Mouse (Mus musculus): ENCODE results near the gene Mrpl34. TPM values are rescaled to one million over a fixed set of nuclear protein-coding genes. Genes with fewer than 3 reads are reported as not detected.

Gene Mrpl34
- 10 to 100 TPM; 33.7 to 34.1 TPM for total RNA-seq (2023)

DNA sequence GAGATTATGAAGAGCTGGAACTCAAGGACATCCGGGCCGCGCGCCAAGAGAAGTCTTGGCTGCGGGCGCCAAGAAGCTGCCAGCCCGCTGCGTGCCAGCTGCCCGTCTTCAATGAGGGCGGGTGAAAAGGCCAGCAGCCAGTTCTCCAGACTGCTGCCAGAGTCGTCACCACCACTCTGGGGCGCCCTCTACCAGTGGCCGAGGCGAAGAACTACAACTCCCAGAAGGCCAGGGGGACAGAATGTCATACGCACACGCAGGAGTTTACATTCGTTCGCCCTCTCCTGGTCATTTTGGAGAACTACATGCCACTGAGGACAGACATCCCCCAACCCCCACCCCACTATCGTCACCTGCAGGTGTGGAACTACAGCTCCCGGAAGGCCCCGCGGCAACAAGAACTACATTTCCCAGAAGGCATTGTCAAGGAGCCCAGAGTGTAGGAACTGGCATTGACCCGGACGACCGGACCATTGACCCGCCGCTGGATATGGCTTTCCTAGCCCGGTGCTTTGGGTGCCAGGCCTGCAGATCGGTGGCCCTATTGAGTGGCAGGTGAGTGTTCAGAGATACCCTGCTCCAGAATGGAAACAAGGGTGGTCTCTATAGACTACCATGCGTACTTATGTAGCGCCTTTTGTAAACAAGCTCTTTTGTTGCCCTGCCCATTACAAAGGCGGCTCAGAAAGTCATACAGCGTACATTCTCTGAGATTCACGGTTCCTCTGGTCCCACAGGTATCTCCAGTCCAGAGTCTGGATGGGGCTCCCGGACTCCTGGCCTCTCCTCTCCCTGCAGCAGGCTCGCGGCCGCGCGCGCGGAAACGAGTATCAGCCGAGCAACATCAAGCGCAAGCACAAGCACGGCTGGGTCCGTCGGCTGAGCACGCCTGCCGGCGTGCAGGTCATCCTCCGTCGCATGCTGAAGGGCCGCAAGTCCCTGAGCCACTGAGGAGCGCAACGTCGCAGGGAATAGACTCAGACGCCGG is at the start of gene Mrpl34:
Gene Mrpl34, plus strand, starts transcription at position 447 of the 988 bp plus-strand sequence.

GRCm38 (mm10) chr8:71463188-71464033 is 1.3 kb upstream of the Mrpl34 start, which contains the start of gene Abhd8:
TSS of gene Abhd8 (minus strand) at chr8:71463655.

DNA sequence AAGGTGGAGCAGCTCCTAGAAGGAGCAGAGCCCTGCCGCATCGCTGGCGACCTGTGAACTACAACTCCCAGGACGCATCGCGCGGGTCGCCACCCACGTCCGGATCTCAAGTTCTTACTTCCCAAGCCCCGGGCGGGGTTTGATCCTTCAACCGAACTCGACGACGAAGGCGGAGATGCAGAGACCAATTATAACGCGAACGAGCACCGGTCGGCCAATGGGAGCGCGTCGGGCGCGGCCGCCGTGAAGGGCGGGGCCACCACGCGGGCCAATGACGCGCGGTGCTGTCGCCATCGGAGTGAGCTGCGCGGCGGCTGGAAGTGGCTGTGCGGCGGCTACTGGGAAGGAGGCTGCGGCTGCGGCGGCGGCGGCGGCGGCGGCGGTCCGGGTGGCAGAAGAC is 4.2 kb downstream of the Mrpl34 start, which contains the start of gene Dda1:
Gene Dda1, plus strand, starts transcription at position 284 of the 400 bp plus-strand sequence.

DNA sequence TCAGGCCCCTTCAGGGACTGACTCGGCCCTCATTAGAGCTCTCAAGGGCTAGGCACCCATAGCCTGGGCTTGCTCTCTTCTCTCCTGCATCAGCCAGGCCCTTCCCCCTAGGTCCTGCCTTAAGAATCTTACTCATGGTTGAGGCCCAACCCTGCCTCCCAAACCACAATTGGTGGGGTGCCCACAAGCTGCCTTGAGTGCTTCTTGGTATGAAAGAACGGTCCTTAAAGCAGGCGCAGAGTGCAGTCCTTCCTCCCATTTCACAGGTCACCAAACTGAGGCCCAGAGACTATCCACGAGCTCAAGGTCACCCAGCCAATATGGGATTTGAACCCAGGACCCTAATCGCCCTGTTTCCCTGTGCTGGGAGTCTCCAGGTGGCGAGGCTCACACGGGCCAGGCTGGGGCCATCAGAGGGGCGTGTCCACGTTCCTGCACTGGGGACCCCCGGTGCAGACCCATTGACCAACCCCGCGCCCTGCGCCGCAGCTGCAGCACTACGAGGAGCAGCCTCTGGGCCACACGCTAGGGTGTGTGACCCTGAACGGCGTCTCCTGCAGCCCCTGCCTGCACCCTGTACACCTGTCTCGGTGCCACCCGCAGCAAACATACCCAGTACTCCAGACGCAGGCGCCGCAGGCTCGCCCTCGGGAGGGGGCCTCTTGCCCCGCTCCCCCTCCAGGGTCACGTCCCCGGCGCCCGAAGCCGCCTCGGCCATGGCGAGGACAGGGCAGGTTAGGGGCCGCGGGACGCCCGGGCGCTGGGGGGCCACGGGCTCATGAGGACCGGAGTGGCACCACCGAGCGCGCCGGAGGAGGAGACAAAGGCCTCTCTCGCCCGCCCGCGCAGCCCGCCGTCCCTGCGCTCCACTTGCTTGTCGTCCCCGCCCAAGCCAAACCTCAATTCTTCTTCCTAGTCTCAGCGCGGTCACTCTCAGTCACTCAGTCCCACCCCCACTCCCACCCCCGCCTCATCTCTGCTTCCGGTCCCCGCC is 20.7 kb downstream of the Mrpl34 start, which contains the start of gene Ano8:
Gene Ano8, minus strand, starts transcription at position 822 of the 994 bp plus-strand sequence.

GRCm38 (mm10) chr8:71487691-71488445 is 23.1 kb downstream of the Mrpl34 start, which contains the start of gene Gtpbp3:
TSS of gene Gtpbp3 (plus strand) at chr8:71488103.

DNA sequence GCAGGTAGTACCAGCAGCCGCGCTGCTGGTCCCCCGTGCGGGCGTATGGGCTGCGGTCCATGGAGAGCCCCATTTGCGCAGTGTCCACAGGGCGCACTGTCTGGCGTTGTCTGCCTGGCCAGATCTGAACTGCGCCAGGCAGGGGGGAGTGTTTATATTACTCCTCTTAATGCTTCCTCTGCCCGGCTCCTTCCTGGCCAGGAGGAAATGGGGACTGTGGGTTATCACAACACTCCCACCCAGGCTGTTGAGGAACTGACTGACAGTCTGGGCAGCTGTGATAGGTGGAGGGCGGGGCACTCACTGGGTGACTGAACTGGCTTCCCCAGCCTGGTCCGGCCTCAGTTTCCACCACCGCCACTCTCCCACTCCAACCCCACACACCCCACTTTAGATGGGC is 46.9 kb downstream of the Mrpl34 start, which contains the start of gene Plvap:
Gene Plvap, minus strand, starts transcription at position 109 of the 400 bp plus-strand sequence.

Other genes starting within 250 kb of the Mrpl34 start
- 100 to 1,000 TPM; 124 to 131 TPM for gene Myo9b, start 192.2 kb upstream of the Mrpl34 start, total RNA-seq (2023)
- 10 to 100 TPM; 47.8 to 58.5 TPM for gene Haus8, start 192.0 kb upstream of the Mrpl34 start, total RNA-seq (2023)
- gene Use1, start 98.1 kb upstream of the Mrpl34 start, total RNA-seq (2023) = 100 to 1,000 TPM; 149 to 154 TPM
- gene Ocel1, start 93.7 kb upstream of the Mrpl34 start, total RNA-seq (2023) = 10 to 100 TPM; 19.8 to 20.1 TPM
- 1 to 10 TPM; 7.2 to 8.2 TPM for gene Nr2f6, start 83.0 kb upstream of the Mrpl34 start, total RNA-seq (2023)
- gene Ushbp1, start 69.2 kb upstream of the Mrpl34 start, total RNA-seq (2023) = under 1 TPM in 1 of 2 experiments, not detected in 1; 0.39 TPM
- 10 to 100 TPM; 60.0 to 62.4 TPM for gene Babam1, start 68.1 kb upstream of the Mrpl34 start, total RNA-seq (2023)
- 10 to 100 TPM; 18.6 to 22.4 TPM for gene Ankle1, start 58.9 kb upstream of the Mrpl34 start, total RNA-seq (2023)
- gene Abhd8, start 1.3 kb upstream of the Mrpl34 start, total RNA-seq (2023) = 1 to 10 TPM; 4.8 to 5.6 TPM
- gene Dda1, start 4.2 kb downstream of the Mrpl34 start, total RNA-seq (2023) = 10 to 100 TPM; 72.6 to 81.2 TPM
- gene Ano8, start 21.0 kb downstream of the Mrpl34 start, total RNA-seq (2023) = 1 to 10 TPM; 3.4 to 4.5 TPM
- 10 to 100 TPM; 11.0 to 13.3 TPM for gene Gtpbp3, start 23.1 kb downstream of the Mrpl34 start, total RNA-seq (2023)
- under 1 TPM; 0.40 to 0.44 TPM for gene Plvap, start 46.8 kb downstream of the Mrpl34 start, total RNA-seq (2023)
- under 1 TPM; 0.31 to 0.38 TPM for gene Ccdc194, start 60.8 kb downstream of the Mrpl34 start, total RNA-seq (2023)
- gene Bst2, start 72.5 kb downstream of the Mrpl34 start, total RNA-seq (2023) = 10 to 100 TPM; 20.1 to 22.3 TPM
- gene Mvb12a, start 78.0 kb downstream of the Mrpl34 start, total RNA-seq (2023) = 10 to 100 TPM; 27.2 to 31.8 TPM
- under 1 TPM in 1 of 2 experiments, not detected in 1; 0.42 TPM for gene Tmem221, start 93.9 kb downstream of the Mrpl34 start, total RNA-seq (2023)
- not detected for gene Nxnl1, start 101.6 kb downstream of the Mrpl34 start, total RNA-seq (2023)
- 1 to 10 TPM in 1 of 2 experiments, under 1 TPM in 1; 0.88 to 1.3 TPM for gene Slc27a1, start 103.9 kb downstream of the Mrpl34 start, total RNA-seq (2023)
- 10 to 100 TPM; 83.8 to 84.4 TPM for gene Pgls, start 127.2 kb downstream of the Mrpl34 start, total RNA-seq (2023)
- 1 to 10 TPM; 5.6 to 7.0 TPM for gene Fam129c, start 132.7 kb downstream of the Mrpl34 start, total RNA-seq (2023)
- 10 to 100 TPM; 46.9 to 48.6 TPM for gene Colgalt1, start 146.0 kb downstream of the Mrpl34 start, total RNA-seq (2023)
- gene Unc13a, start 206.8 kb downstream of the Mrpl34 start, total RNA-seq (2023) = under 1 TPM; 0.13 to 0.38 TPM
- 10 to 100 TPM; 13.8 to 21.0 TPM for gene Jak3, start 211.3 kb downstream of the Mrpl34 start, total RNA-seq (2023)
- gene Insl3, start 224.3 kb downstream of the Mrpl34 start, total RNA-seq (2023) = 1 to 10 TPM; 3.4 to 7.7 TPM
- under 1 TPM; 0.13 to 0.15 TPM for gene B3gnt3, start 236.8 kb downstream of the Mrpl34 start, total RNA-seq (2023)